Mouse (Mus musculus) CH12F3 (cell line): Measurements from ENCODE around the gene Aldh1a2.

ENCODE experiments used
- in situ Hi-C: fragments of 300-500 bp; cut with MboI; formaldehyde crosslinking; loops from 2 replicates; pipeline ENCODE4 v1.14.3; 2020; ENCODE audit warnings: low sequenced_read_pairs

Gene Aldh1a2

GRCm38 (mm10) chr9:71215248-71216035 lies at the start of gene Aldh1a2:
Aldh1a2 (plus strand) TSS chr9:71215789.
- in situ Hi-C loops = loop anchor here (25.0 kb wide), 1 partner anchor 397 kb away; no protein-coding TSS in a partner anchor

- in situ Hi-C loops = no loop called here
Observed at GRCm38 (mm10) chr9:71166019-71166705, 49.4 kb upstream of the Aldh1a2 start.

GRCm38 (mm10) chr9:71166871-71167465 lies 48.6 kb upstream of the Aldh1a2 start:
- in situ Hi-C loops = no loop called here

- in situ Hi-C loops = no loop called here
Observed at GRCm38 (mm10) chr9:71167473-71168215, 47.9 kb upstream of the Aldh1a2 start.

GRCm38 (mm10) chr9:71168511-71168910 lies 47.1 kb upstream of the Aldh1a2 start, which contains the start of gene Aqp9:
Aqp9 (minus strand) TSS chr9:71168682.
- in situ Hi-C loops = no loop called here

- in situ Hi-C loops = no loop called here
Observed at GRCm38 (mm10) chr9:71173533-71173932, 42.1 kb upstream of the Aldh1a2 start.

- in situ Hi-C loops = no loop called here
Observed at GRCm38 (mm10) chr9:71174316-71174975, 41.1 kb upstream of the Aldh1a2 start.

GRCm38 (mm10) chr9:71175686-71176085 lies 39.9 kb upstream of the Aldh1a2 start:
- in situ Hi-C loops = no loop called here

- in situ Hi-C loops = no loop called here
Observed at GRCm38 (mm10) chr9:71179276-71179896, 36.2 kb upstream of the Aldh1a2 start.

- in situ Hi-C loops = no loop called here
Observed at GRCm38 (mm10) chr9:71179964-71180700, 35.5 kb upstream of the Aldh1a2 start.

- in situ Hi-C loops = no loop called here
Observed at GRCm38 (mm10) chr9:71185285-71185684, 30.3 kb upstream of the Aldh1a2 start.

- in situ Hi-C loops = no loop called here
Observed at GRCm38 (mm10) chr9:71185823-71186222, 29.8 kb upstream of the Aldh1a2 start.

GRCm38 (mm10) chr9:71187396-71187795 lies 28.2 kb upstream of the Aldh1a2 start:
- in situ Hi-C loops = no loop called here

GRCm38 (mm10) chr9:71188647-71189415 lies 26.8 kb upstream of the Aldh1a2 start:
- in situ Hi-C loops = no loop called here

- in situ Hi-C loops = no loop called here
Observed at GRCm38 (mm10) chr9:71198826-71199225, 16.8 kb upstream of the Aldh1a2 start.

- in situ Hi-C loops = loop anchor here (25.0 kb wide), 1 partner anchor 410 kb away; no protein-coding TSS in a partner anchor
Observed at GRCm38 (mm10) chr9:71202265-71202664, 13.3 kb upstream of the Aldh1a2 start.

- in situ Hi-C loops = loop anchor here (25.0 kb wide), 1 partner anchor 403 kb away; no protein-coding TSS in a partner anchor
Observed at GRCm38 (mm10) chr9:71209299-71209698, 6.3 kb upstream of the Aldh1a2 start.

- in situ Hi-C loops = loop anchor here (25.0 kb wide), 1 partner anchor 401 kb away; no protein-coding TSS in a partner anchor
Observed at GRCm38 (mm10) chr9:71210870-71211269, 4.7 kb upstream of the Aldh1a2 start.
